Mouse (Mus musculus) right cerebral cortex, postnatal 14 days (tissue): ENCODE results near the gene Egfem1.

Experiments
- DNase-seq: peaks from one replicate; pipeline ENCODE4 v3.0.0; 2022

The Egfem1 gene

DNA sequence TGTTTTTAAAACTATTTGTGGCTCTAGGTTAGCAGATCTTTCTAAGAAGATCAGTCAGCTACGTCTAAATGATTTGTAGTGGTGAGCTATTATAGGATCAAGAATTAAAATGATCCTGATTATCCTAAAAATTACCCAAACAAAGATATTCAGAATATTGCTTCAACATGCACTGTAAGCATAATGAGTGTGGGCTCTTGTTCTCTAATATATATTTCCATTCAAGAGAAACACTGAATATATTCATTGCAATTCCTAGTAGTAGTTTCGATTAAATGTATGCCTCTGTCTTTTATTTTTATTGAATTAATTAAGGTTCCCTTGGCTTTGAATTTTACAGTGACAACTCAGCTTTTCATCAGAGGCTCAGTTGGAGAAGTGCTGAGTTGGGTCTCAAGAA, 527.4 kb downstream of the Egfem1 start:
- no peak for DNase-seq

DNA sequence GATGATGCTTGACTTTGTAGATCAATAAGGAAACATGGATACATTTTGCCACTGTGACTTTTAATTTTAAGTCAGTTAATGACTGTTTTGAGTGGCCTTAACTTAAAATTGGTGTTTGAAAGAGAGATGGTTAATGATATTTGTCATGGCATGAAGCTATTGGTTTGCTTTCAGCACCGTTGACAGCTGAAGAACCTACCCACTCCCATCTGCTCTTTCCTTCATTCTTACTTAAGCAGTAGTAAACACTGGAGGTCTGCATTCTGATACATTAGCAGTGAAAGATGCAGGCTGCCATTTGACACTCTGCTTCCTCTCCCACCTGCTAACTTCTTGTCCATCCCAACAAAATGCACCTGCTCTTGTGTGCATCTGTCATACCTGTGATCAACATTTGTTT, 537.8 kb downstream of the Egfem1 start:
- no peak for DNase-seq

DNA sequence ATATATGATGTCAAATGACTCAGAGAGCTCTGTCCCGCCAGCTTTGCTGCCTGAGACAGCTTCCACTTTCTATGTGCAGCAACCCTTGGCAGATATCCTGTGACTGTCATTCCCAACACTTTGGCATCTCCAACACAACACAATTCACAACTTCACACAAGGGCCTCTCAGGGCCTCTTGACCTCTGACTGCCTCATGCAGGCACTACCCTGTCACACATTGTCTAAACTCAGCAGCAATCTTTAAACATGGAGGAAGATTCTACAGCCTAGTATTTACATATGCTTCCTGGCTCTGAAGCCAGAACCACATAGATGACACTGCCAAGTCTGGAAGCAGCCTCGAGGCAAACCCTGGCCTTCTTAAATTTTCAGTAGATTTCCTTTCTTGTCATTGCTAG, 558.0 kb downstream of the Egfem1 start:
- DNase-seq = no peak

DNA sequence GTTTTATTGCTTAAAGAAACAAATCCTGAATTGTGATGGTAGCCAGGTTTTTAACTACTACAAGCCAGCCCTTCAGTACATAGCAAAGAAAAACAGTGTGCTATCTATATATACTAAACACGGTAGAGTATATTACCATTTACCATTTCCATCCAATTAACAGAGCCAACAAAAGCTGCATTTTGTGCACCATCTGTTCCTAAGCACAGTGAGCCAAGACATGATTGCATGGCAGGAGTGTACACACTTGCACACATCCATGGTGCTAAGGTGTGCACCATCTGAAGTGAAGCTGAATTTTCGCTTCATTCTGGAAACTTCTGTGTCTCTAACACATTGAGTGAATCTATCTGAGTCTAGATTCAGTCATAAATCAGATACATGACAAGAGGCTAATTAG, 585.0 kb downstream of the Egfem1 start:
- no peak for DNase-seq

DNA sequence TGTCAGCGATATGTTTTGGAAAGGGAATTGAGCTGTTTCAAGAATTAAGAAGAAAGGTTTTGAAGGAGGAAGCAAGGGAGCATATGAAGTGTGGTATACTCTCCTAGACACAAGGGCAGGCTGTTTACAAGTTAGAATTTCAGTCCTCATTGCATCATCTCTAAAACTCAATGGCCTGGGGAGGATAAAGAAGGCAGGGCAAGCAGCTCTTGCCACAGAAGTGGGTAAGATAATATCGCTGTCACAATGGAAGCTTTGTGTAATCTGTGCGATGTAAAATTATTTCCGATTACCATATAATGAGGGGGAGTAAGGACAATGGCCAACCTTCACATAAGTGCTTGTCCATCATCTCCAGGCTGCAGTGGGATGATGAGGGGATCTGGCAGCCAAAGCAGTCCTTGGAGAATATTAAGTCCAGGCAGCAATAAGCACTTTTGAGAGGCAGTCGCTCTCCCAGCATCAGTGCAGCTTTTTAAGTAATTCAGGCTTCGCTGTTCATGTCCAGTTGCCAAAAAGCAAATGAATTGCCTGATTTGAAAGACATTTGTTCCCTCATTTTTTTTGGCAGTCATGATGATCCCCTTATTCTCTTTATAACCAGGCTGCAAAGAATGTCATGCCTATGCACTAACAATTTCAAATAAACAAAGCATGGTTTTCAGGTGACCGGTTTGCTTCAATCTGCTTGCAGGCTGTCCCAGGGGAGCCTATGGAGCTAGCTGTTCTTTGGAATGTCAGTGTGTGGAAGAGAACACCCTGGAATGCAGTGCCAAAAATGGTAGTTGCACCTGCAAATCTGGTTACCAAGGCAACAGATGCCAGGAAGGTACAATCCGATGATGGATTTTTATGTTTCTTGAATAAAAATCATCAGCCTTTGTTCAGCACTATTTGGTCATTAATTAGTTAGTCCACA, 607.8 kb downstream of the Egfem1 start:
- DNase-seq = no peak

DNA sequence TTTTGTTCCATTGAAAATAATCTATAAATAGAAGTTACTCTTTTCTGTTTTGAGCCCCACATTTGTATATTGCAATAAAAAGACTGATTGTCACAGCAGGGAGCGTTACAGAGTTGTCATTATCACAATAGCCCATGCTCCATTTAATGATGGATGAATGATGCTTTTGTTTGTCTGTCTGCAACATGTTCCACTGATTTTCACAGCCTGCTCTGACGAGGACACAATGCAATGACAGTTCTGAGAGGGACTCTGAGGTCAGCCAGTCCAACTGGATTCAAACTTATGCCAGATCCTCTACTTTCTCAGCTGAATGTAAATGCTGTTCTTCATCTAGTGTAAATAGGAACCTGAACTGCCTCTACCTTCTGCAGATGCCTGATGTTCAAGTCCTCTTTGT, 619.3 kb downstream of the Egfem1 start:
- DNase-seq = no peak

DNA sequence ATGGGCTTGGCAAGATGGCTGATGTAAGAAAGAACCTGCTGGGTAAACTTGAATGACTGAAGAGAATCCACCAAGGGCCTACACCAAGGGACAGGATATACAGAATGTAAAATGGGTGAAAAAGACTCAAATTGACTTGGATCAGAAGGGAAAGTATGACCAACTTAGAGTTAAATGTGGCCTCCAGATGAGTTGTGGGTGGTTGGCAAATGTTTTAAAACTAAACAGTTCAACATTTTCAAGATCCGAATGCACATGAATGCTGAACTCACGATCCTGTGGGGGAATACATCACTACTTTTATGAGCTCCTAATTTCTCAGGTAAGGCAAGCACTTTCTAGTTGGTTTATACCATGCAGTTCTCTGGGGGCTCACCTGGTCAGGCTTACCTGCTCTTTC, 625.0 kb downstream of the Egfem1 start:
- no peak for DNase-seq

DNA sequence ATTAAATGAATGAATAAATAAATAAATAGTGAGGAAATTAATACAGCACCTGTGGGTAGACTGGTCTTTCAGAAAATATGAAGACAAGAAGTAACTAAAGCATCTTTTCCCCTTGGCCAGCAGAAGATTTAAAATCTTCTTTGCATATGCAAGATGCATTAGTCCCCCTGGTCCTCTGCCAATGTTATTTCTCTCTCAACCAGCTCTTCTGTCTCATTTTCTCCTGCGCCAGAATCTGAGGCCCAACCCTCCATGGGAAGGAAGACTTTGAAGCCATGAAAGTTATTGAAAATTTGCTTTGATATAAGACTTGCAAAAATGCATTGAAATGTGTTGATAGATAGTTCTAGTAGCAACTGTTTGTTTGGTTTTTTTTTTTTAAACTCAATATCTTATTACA, 625.6 kb downstream of the Egfem1 start:
- DNase-seq = no peak

DNA sequence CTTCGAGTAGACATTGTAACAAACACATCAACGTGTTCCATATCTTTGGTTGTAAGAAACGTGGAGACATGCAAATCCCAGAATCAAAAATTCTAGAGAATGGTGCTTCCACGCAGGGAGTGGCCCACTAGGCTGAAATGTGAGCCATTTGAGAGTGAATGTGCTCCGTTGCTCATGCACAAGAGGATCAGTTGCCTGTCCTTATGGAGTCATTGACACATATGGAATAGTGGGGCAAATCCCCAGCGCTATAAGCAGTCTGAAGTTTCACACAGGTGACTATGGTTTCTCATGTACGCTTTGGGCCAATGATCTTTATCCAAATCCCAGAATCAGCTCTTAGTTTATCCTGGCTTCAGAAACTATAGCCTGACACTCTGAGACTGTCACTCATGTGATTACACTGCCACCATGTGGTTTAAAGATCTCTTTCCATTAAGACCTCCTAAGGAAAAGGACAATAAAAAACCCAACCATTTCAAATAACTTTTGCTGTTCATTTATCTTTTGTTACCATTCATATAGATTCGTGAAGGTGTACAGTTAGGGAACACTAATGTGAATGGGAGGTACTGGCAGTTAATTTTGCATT, 644.6 kb downstream of the Egfem1 start:
- DNase-seq = no peak

DNA sequence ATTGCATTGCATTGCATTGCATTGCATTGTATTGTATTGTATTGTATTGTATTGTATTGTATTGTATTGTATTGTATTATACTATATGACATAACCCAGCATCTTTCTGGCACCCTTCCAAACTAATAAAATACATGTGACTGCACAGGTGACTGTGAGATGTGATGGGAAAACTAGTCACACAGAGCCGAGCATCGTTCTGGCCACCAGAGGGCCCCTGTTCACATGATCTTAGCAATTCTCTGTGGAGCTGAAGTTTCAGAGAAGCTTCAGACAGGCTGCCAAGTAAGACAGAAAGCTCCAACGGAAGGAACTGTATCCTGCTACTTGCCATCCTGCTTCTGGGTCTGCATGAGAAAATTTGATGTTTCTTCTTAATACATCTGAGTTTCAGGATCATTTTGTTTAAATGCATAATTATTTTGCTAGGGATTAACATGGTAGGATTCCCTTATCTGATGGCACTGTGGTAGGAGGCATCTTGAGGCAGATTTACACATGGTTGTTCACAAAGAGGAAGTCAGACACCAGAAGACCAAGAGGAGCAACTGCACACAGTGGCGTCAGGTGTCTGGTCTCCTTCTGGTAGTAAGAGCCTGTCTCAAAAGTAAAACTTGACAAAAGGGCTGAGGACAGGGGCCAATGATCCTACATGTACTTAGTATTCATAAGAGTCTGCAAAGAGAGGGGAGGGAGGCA, 648.4 kb downstream of the Egfem1 start:
- peak; percentile 62 for DNase-seq

DNA sequence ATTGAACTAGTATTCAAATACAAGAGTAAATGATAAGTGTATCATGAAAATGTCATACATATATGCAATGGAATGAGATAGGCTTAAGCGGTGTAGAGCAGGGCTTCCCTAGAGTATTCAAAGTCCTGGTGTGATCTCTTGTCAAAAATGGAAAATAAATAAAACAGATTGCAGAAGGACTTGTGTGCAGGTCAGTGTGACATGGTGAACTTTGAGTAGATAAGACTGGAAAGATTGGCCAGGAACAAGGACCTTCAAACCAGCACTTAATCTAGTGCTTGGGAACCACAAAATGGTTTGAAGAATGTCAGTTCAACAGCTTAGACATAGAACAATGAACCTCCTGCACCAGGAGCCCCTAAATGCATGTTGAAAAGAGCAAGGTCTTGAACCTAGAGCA, 649.7 kb downstream of the Egfem1 start:
- DNase-seq = no peak

DNA sequence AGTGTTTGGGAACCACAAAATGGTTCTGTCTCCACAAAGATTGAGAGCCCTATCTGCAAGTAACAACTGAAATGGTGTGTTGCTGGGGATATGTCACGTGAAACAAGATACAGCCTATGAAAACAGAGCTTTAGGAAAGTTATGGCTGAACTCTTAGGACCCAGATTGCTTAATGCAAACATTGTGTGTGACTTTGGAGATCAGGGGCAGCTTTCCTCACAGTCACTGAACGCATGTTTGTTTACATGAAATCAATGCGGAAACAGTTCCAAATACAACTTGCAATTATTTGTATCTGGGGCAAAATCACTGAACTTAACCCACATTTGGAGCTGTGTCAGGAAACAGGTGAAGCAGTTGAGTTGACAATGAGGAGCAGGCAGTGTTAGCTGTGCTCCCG, 650.8 kb downstream of the Egfem1 start:
- DNase-seq = no peak

DNA sequence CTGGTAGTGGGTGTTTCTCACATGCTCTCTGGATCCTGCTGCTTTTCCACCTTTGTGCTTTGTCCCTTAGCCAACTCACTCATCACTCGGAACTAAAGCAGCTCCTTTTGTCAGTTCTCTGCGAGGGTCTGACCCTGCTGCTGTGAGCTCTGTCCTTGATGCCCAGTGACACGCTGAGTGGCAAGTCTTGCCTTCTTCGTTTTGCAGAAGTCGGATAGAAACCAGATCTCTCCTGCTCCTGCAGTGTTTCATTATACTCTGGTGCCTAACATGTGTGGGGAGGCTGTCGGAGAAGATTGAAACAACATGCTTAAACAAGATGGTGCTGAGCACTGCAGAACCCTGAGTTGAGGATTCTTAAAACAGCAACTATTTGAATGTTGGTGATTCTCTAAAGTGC, 652.4 kb downstream of the Egfem1 start:
- no peak for DNase-seq

DNA sequence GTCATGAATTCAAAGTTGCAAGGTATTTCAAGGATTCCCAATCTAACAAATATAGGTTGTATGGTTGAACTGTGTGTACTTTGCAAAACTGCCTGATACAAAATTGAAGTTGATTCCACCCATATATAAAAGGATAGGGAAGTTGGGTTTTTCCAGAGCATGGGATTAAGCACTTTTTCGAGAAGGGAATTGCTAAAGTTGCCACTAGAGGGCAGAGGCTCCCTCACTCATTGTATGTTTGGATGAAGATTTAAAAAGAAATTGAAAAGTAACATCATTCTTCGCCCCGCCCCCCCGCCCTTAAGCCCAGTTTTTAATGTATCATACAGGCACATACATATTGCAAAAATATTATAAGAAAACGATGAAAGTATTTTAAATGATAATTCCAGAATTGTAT, 657.5 kb downstream of the Egfem1 start:
- peak; percentile 27 for DNase-seq
